Mouse (Mus musculus) bone marrow macrophage, adult 2 months (primary cell): ENCODE results near the gene Syn3. TPM values are rescaled to one million over a fixed set of nuclear protein-coding genes. Genes with fewer than 3 reads are reported as not detected.

ENCODE experiments used
- H3K27ac ChIP-seq: 2 replicates; pipeline ENCODE4 v1.5.1; 2012; ENCODE audit warnings: low read depth, low read length; ENCODE audit not compliant: insufficient read depth
- H3K4me1 ChIP-seq: 2 replicates; pipeline ENCODE4 v1.6.1; 2012; ENCODE audit warnings: low read length; ENCODE audit not compliant: control insufficient read depth, insufficient read depth
- H3K4me3 ChIP-seq: 2 replicates; pipeline ENCODE4 v1.5.1; 2012; ENCODE audit warnings: mild to moderate bottlenecking, low read length, moderate library complexity; ENCODE audit not compliant: insufficient read depth
- CTCF ChIP-seq: IDR thresholded peaks from 2 replicates; pipeline ENCODE4 v1.5.1; 2012; ENCODE audit warnings: low read depth, mild to moderate bottlenecking, low read length, moderate library complexity
- POLR2A ChIP-seq: IDR thresholded peaks from 2 replicates; pipeline ENCODE4 v1.6.1; 2012; ENCODE audit warnings: mild to moderate bottlenecking, low read depth, low read length, borderline replicate concordance
- polyA plus RNA-seq: library from polyadenylated mRNA; stranded (reverse); fragments of >200 nt; gene quantifications from 2 replicates; pipeline ENCODE4 v1.2.4, GENCODE M21; 2012; ENCODE audit not compliant: missing spikeins, insufficient read depth, insufficient read length

Syn3 gene
- polyA plus RNA-seq, 1 experiment, result not detected

GRCm38 (mm10) chr10:86473637-86474154, 25.0 kb downstream of the Syn3 start:
- Histone ChIP-seq H3K4me3 (no peak overlapping the region), H3K27ac (no peak overlapping the region), H3K4me1 (no peaks in the 10 kb centered on the region)

GRCm38 (mm10) chr10:86468612-86469546, 29.8 kb downstream of the Syn3 start:
- Histone ChIP-seq H3K27ac (no peak overlapping the region), H3K4me3 (no peak overlapping the region), H3K4me1 (no peaks in the 10 kb centered on the region)
- TF ChIP-seq CTCF (no peak), POLR2A (no peak)

More at GRCm38 (mm10) chr10:86473637-86474154, 25.0 kb downstream of the Syn3 start:
- TF ChIP-seq CTCF (no peak), POLR2A (no peak)

GRCm38 (mm10) chr10:86463538-86464199, 35.0 kb downstream of the Syn3 start:
- no peak overlapping the region for H3K4me3 ChIP-seq
- H3K27ac ChIP-seq, result no peak overlapping the region
- H3K4me1 ChIP-seq, result no peaks in the 10 kb centered on the region
- TF ChIP-seq CTCF (peak; percentile 76), POLR2A (no peak)

- Histone ChIP-seq H3K4me3 (no peak overlapping the region), H3K4me1 (no peaks in the 10 kb centered on the region), H3K27ac (no peak overlapping the region)
- TF ChIP-seq CTCF (no peak), POLR2A (no peak)
These were observed 39.1 kb downstream of the Syn3 start for GRCm38 (mm10) chr10:86459643-86460042.

- no peak for TF ChIP-seq POLR2A
- TF ChIP-seq CTCF, result no peak
- H3K4me3 ChIP-seq, result no peak overlapping the region
These were observed 41.0 kb downstream of the Syn3 start for GRCm38 (mm10) chr10:86457665-86458209.

GRCm38 (mm10) chr10:86457195-86457594, 41.5 kb downstream of the Syn3 start:
- TF ChIP-seq CTCF, result no peak
- no peak for TF ChIP-seq POLR2A
- Histone ChIP-seq H3K4me1 (no peaks in the 10 kb centered on the region), H3K27ac (no peak overlapping the region), H3K4me3 (no peak overlapping the region)

More at GRCm38 (mm10) chr10:86457665-86458209, 41.0 kb downstream of the Syn3 start:
- no peaks in the 10 kb centered on the region for H3K4me1 ChIP-seq
- no peak overlapping the region for H3K27ac ChIP-seq

GRCm38 (mm10) chr10:86455296-86456055, 43.2 kb downstream of the Syn3 start:
- TF ChIP-seq CTCF (no peak), POLR2A (no peak)
- no peaks in the 10 kb centered on the region for H3K4me1 ChIP-seq
- H3K27ac ChIP-seq, result no peak overlapping the region
- no peak overlapping the region for H3K4me3 ChIP-seq

- no peak for TF ChIP-seq POLR2A
- TF ChIP-seq CTCF, result no peak
- Histone ChIP-seq H3K4me3 (no peak overlapping the region), H3K27ac (no peak overlapping the region), H3K4me1 (no peaks in the 10 kb centered on the region)
These were observed 46.2 kb downstream of the Syn3 start for GRCm38 (mm10) chr10:86452326-86452995.
